Mouse (Mus musculus): ENCODE measurements around the gene Wfikkn1. TPM values are rescaled to one million over a fixed set of nuclear protein-coding genes. Genes with fewer than 3 reads are reported as not detected.

Gene Wfikkn1
- polyA plus RNA-seq, 1 experiment, result 2.9 TPM

GRCm38 (mm10) chr17:25907640-25908039, 27.0 kb upstream of the Wfikkn1 start:
- 96% methylated on average over 2 of the region's 2 CpGs for WGBS
- Histone ChIP-seq H3K4me3 (ENCODE audit: control insufficient read depth, insufficient read depth, low read length) (no peak overlapping the region), H3K27me3 (ENCODE audit: control insufficient read depth, insufficient read depth, low read length) (no peaks in the 10 kb centered on the region; the same call in 1 of the 2 replicates), H3K27ac (ENCODE audit: control insufficient read depth, insufficient read depth, low read length) (no peak overlapping the region), H3K36me3 (ENCODE audit: control insufficient read depth, insufficient read depth, low read length) (no peaks in the 10 kb centered on the region), H3K4me1 (replicated peaks; ENCODE audit: control insufficient read depth, insufficient read depth, low read length) (no peaks in the 10 kb centered on the region)
- TF ChIP-seq CTCF (IDR thresholded peaks at IDR 0.05; ENCODE audit: borderline replicate concordance, control insufficient read depth, extremely low read depth, insufficient read depth, low read length, poor library complexity) (no peak), POLR2A (IDR thresholded peaks at IDR 0.05; ENCODE audit: control insufficient read depth, extremely low read depth, insufficient read depth, low read length, poor library complexity) (no peak)
- no peak for DNase-seq

- WGBS, result 71% methylated on average over 3 of the region's 3 CpGs
- Histone ChIP-seq H3K4me3 (ENCODE audit: control insufficient read depth, insufficient read depth, low read length) (no peak overlapping the region), H3K4me1 (replicated peaks; ENCODE audit: control insufficient read depth, insufficient read depth, low read length) (no peaks in the 10 kb centered on the region), H3K36me3 (ENCODE audit: control insufficient read depth, insufficient read depth, low read length) (no peaks in the 10 kb centered on the region), H3K27me3 (ENCODE audit: control insufficient read depth, insufficient read depth, low read length) (no peaks in the 10 kb centered on the region), H3K27ac (ENCODE audit: control insufficient read depth, insufficient read depth, low read length) (no peak overlapping the region)
- TF ChIP-seq CTCF (IDR thresholded peaks at IDR 0.05; ENCODE audit: borderline replicate concordance, control insufficient read depth, extremely low read depth, insufficient read depth, low read length, poor library complexity) (no peak), POLR2A (IDR thresholded peaks at IDR 0.05; ENCODE audit: control insufficient read depth, extremely low read depth, insufficient read depth, low read length, poor library complexity) (no peak)
- no peak for DNase-seq
Measured at GRCm38 (mm10) chr17:25903061-25903460, 22.4 kb upstream of the Wfikkn1 start.

- Histone ChIP-seq H3K27me3 (ENCODE audit: control insufficient read depth, insufficient read depth, low read length) (no peaks in the 10 kb centered on the region), H3K27ac (ENCODE audit: control insufficient read depth, insufficient read depth, low read length) (no peak overlapping the region), H3K4me1 (replicated peaks; ENCODE audit: control insufficient read depth, insufficient read depth, low read length) (no peaks in the 10 kb centered on the region), H3K36me3 (ENCODE audit: control insufficient read depth, insufficient read depth, low read length) (no peaks in the 10 kb centered on the region), H3K4me3 (ENCODE audit: control insufficient read depth, insufficient read depth, low read length) (no peak overlapping the region)
- TF ChIP-seq CTCF (IDR thresholded peaks at IDR 0.05; ENCODE audit: borderline replicate concordance, control insufficient read depth, extremely low read depth, insufficient read depth, low read length, poor library complexity) (no peak), POLR2A (IDR thresholded peaks at IDR 0.05; ENCODE audit: control insufficient read depth, extremely low read depth, insufficient read depth, low read length, poor library complexity) (no peak)
- 100% methylated on average over 1 of the region's 1 CpGs for WGBS
- DNase-seq, result no peak
Measured at GRCm38 (mm10) chr17:25900193-25900592, 19.5 kb upstream of the Wfikkn1 start.

GRCm38 (mm10) chr17:25895891-25896290, 15.2 kb upstream of the Wfikkn1 start:
- 89% methylated on average over 12 of the region's 12 CpGs for WGBS
- H3K4me3 ChIP-seq (ENCODE audit: control insufficient read depth, insufficient read depth, low read length), result no peak overlapping the region
- no peaks in the 10 kb centered on the region for H3K36me3 ChIP-seq (ENCODE audit: control insufficient read depth, insufficient read depth, low read length)

GRCm38 (mm10) chr17:25895415-25895814, 14.8 kb upstream of the Wfikkn1 start:
- Histone ChIP-seq H3K4me1 (replicated peaks; ENCODE audit: control insufficient read depth, insufficient read depth, low read length) (no peaks in the 10 kb centered on the region), H3K4me3 (ENCODE audit: control insufficient read depth, insufficient read depth, low read length) (no peak overlapping the region), H3K27me3 (ENCODE audit: control insufficient read depth, insufficient read depth, low read length) (no peaks in the 10 kb centered on the region), H3K27ac (ENCODE audit: control insufficient read depth, insufficient read depth, low read length) (no peak overlapping the region), H3K36me3 (ENCODE audit: control insufficient read depth, insufficient read depth, low read length) (no peaks in the 10 kb centered on the region)
- no peak for TF ChIP-seq POLR2A (IDR thresholded peaks at IDR 0.05; ENCODE audit: control insufficient read depth, extremely low read depth, insufficient read depth, low read length, poor library complexity)
- no peak for TF ChIP-seq CTCF (IDR thresholded peaks at IDR 0.05; ENCODE audit: borderline replicate concordance, control insufficient read depth, extremely low read depth, insufficient read depth, low read length, poor library complexity)
- 74% methylated on average over 2 of the region's 2 CpGs for WGBS
- DNase-seq, result no peak

More at GRCm38 (mm10) chr17:25895891-25896290, 15.2 kb upstream of the Wfikkn1 start:
- Histone ChIP-seq H3K27ac (ENCODE audit: control insufficient read depth, insufficient read depth, low read length) (no peak overlapping the region), H3K4me1 (replicated peaks; ENCODE audit: control insufficient read depth, insufficient read depth, low read length) (no peaks in the 10 kb centered on the region), H3K27me3 (ENCODE audit: control insufficient read depth, insufficient read depth, low read length) (no peaks in the 10 kb centered on the region)
- TF ChIP-seq POLR2A (IDR thresholded peaks at IDR 0.05; ENCODE audit: control insufficient read depth, extremely low read depth, insufficient read depth, low read length, poor library complexity), result no peak
- no peak for DNase-seq

GRCm38 (mm10) chr17:25893975-25894617, 13.4 kb upstream of the Wfikkn1 start:
- no peak overlapping the region for H3K27ac ChIP-seq (ENCODE audit: control insufficient read depth, insufficient read depth, low read length)
- DNase-seq, result peak; percentile 73
- WGBS, result 41% methylated on average over 2 of the region's 2 CpGs
- no peaks in the 10 kb centered on the region for H3K27me3 ChIP-seq (ENCODE audit: control insufficient read depth, insufficient read depth, low read length)
- no peak overlapping the region for H3K4me3 ChIP-seq (ENCODE audit: control insufficient read depth, insufficient read depth, low read length)
- no peaks in the 10 kb centered on the region for H3K36me3 ChIP-seq (ENCODE audit: control insufficient read depth, insufficient read depth, low read length)
- H3K4me1 ChIP-seq (replicated peaks; ENCODE audit: control insufficient read depth, insufficient read depth, low read length), result no peaks in the 10 kb centered on the region
- peak; percentile 80; the same call in 1 of the 2 replicates for TF ChIP-seq CTCF (IDR thresholded peaks at IDR 0.05; ENCODE audit: borderline replicate concordance, control insufficient read depth, extremely low read depth, insufficient read depth, low read length, poor library complexity)
- TF ChIP-seq POLR2A (IDR thresholded peaks at IDR 0.05; ENCODE audit: control insufficient read depth, extremely low read depth, insufficient read depth, low read length, poor library complexity), result no peak

- DNase-seq, result no peak
- Histone ChIP-seq H3K4me1 (replicated peaks; ENCODE audit: control insufficient read depth, insufficient read depth, low read length) (no peaks in the 10 kb centered on the region), H3K27me3 (ENCODE audit: control insufficient read depth, insufficient read depth, low read length) (no peaks in the 10 kb centered on the region), H3K4me3 (ENCODE audit: control insufficient read depth, insufficient read depth, low read length) (no peak overlapping the region), H3K36me3 (ENCODE audit: control insufficient read depth, insufficient read depth, low read length) (peaks cover 3% of the 10 kb centered on the region; the same call in 1 of the 2 replicates), H3K27ac (ENCODE audit: control insufficient read depth, insufficient read depth, low read length) (no peak overlapping the region)
- no peak for TF ChIP-seq POLR2A (IDR thresholded peaks at IDR 0.05; ENCODE audit: control insufficient read depth, extremely low read depth, insufficient read depth, low read length, poor library complexity)
- 93% methylated on average over 3 of the region's 3 CpGs for WGBS
Measured at GRCm38 (mm10) chr17:25888837-25889236, 8.2 kb upstream of the Wfikkn1 start.
